Mouse (Mus musculus) fat pad, adult 2 months (tissue): ENCODE data around the gene Grb10.

Experiments used
- DNase-seq: peaks from one replicate; pipeline ENCODE4 v3.0.0-alpha.2; 2011; ENCODE audit warnings: low read depth, low spot score; ENCODE audit errors: extremely low read depth

The Grb10 gene

DNA sequence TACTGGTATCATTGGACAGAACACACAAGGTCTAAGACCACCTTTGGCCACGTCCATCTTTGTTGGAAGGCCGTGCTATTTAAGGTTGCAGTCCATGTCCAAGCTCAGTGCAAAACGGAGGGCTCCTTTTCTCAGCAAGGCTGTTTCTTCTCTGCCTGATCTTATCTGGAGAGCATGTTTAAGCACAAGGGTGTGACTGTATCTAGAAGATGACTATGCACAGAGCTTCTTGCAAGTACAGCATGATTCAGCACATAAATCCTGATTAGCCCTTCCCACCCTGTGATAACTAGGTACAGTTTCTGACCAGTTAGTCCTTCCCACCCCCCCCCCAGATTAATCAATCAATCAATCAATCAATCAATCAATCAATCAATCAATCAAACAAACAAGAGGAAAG is 115.1 kb downstream of the Grb10 start:
- DNase-seq: no peak

DNA sequence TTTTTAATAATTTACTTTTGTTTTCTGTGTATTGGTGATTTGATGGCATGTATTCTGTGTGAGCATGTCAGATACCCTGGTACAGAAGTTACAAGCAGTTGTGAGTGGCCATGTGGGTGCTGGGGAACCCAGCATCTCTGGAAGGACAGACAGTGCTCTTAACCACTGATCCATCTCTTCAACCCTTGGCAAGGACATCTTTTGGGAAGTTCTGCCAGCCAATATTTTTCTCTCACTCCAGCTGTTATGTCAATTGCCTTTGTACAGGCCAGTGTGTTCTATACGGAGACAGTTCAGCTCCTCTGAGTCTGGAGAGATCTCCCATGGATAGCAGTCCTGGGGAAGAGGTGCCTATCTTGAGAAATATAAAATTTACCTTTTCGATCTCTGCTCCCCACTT is 116.4 kb downstream of the Grb10 start:
- DNase-seq: no peak

DNA sequence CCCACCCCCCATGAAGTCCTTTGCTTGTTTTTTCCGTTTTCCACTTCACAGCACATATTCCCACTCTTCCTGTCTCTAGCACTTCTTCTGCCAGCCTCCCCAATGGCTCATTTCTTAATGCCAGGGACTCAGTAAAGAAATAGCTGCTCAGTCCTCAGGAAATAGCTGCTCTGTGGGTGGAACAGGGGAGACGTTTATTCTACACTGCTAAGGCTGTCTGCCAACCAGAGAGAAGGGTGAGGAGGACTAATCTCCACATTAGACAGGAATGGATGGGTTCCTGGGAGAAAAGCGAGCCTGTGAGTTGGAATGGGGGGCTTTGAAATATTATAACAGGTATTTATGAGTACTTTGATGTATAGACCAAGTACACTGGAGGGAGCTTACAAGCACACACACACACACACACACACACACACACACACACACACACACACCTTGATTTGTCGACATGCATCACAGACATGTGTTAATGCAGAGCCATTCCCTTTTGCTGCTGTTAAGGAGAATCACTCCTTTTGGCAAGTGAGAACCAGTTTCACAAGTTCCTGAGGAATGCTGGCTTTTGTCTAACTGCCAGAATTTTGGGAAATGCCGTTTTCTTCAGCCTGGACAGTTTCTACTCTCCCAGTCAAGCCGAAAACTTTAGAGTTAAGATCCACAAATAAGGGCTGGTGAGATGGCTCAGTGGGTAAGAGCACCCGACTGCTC is 130.6 kb downstream of the Grb10 start:
- peak; percentile 31 for DNase-seq

DNA sequence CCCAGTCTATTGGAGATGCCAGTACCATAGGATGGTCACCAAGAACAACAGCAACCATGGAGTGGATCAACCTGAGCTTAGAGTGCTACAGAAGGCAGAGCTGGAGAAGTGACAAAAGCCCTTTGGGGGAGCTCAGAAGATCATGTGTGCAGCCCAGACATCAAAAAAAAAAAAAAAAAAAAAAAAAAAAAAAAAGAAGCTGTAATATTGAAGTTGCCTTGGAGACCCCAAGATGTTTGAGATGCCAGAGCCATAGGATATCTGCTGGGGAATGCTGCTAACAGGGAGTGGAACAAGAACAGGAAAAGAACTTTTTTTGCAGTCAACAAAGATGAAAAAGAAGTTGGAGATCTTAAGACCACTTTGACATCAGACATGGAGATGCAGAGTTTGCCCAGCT is 133.0 kb downstream of the Grb10 start:
- DNase-seq: no peak

DNA sequence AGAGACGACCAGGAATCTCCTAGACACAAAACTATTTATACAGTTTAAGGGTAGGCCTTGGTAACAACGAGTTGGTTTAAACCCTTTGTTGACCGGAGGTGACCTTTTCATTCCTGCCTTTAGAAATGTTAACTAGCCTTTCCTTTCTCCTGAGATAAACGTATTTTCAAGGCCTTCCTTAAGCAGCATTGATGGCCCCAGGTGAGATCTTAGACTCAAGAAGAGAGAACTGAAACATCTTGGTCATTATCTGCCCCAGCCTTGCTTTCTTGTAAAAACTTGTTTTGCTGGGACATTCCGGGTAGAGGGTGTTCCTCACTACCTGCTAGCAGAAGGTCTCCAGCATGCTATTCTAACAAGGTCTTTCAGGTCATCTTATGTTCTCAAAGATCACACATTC is 133.5 kb downstream of the Grb10 start:
- DNase-seq: no peak

DNA sequence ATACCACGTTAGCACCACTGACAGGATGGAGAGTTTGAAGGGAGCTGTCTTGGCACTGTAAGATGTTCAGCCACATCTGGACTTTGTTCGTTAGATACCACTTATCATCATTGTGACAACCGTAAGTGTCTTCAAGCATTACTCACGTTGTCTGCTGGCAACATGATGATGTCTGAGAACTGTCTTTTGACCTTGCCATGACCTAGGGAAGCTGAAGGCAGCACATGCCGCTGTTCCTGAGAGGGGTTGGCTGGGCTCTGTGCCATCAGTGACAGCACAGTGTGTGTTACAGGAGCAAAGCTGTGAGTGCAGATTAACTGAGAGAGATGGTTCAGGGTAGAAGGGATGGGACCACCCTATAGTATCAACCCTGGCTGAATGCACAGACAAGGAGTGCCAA is 137.0 kb downstream of the Grb10 start:
- no peak for DNase-seq

DNA sequence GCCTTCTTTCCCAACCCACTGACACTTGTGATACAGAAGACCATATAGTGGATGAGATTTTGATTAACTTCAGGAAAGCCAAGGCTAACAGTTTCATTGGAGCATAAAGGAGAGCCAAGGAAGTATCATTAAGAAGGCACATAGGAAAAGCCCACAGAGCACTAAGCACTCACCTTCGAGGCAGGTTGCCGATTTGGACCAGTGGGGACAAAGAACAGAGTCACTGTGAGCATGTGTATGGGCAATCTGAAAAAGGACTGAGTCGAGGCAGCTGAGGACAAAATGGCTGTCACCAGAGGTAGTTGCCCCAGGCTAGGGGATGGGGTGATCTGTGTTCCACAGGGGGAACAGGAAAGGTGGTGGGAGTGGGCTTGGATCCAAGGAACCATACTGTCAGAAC is 140.0 kb downstream of the Grb10 start:
- no peak for DNase-seq

DNA sequence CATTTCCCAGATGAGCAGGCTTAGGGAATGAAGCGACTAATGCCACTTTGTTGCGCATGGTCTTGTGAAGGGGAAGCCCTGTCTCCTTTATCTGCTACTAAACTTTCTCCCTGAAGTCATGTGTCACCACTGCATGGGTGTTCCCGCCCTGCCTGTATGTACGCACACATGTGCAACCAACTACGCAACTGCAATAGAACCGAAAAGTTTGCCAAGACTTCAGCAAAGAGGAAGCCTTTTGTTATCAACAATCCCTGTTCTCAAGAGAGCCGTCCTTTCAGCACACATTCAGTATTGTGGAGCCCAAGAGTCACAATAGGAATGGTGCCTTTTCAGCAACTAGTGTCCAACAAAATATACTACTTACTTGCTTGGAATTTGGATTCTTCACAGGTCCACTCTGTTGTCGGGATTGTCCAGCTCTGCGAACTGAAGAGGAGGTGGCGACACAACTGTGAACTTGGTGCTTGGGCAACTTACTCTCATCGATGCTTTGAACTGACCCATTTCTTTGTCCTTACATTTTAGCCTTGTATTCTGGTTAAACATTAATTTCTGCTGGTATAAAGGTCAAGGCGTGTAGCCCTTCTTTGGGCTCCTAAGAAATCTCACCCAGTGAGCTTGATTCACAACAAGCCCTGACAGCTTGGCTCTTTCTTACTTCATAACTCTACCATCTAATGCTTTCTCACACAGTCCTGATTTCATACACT is 140.7 kb downstream of the Grb10 start, which contains the start of gene Ddc:
TSS of gene Ddc (minus strand) at position 500 of the 713 bp plus-strand sequence.
- DNase-seq: no peak

DNA sequence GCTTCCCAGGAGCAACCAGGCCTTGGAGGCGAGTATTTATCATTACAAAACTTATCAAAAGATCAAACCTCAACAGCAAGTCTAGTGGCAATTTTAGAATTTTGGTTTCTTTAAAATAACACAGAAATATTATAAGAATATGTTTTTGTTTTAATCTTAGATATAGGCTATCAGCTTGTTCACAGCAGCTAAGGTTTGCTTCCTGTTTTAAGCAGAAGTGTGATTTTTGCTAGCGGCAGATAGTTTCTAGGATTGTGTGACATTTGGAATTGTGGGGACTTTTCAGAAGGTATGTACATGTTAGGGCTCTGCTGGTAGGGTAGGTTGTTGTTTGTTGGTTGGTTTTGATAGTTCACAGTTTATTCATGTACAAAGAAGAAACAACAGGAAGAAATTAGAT is 143.0 kb downstream of the Grb10 start:
- no peak for DNase-seq

DNA sequence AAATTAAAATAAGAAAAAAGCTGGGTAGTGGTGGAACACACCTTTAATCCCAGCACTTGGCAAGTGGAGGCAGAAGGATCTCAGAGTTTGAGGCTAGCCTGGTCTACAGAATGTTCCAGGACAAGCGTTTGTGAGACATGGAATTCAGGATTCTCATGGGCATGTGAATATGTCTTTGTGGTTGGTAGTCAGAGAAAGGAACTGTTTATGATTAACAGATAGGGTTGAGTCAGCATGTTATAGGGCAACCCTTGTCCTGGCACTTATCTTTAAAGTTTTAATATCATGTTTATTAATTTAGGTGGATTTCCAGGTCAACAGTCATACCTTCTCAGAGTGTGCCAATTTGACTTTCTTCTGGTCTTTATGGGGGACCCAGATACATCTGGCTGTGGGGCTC is 144.7 kb downstream of the Grb10 start:
- DNase-seq: no peak

DNA sequence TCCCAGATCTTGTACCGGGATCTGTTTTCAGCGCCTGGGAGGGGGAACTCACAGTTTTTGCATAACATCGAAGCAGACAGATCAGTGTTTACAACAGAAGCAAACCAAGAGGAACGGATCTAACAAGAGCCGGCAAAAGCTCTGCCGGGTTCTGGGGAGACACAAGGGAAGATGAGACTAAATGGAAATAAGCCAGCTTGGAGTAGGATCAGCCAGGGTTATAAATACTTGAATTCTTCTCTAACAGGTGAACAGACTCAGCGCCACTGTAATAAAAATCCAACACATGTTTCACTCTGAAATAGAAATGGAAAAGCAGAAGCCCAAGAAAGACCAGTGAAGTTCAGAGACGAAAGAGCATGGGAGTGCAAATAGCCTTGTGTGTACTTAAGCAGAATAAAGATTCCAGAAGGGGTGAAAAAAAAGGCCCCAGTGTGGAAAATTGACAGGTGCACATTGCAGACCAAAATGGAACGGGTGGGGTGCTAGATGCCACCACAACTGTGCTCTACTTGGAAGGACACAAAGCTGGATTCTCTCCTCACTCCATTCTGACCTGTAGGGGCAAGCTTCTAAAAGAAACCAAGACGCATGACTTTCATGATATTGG is 145.4 kb downstream of the Grb10 start:
- DNase-seq: no peak

DNA sequence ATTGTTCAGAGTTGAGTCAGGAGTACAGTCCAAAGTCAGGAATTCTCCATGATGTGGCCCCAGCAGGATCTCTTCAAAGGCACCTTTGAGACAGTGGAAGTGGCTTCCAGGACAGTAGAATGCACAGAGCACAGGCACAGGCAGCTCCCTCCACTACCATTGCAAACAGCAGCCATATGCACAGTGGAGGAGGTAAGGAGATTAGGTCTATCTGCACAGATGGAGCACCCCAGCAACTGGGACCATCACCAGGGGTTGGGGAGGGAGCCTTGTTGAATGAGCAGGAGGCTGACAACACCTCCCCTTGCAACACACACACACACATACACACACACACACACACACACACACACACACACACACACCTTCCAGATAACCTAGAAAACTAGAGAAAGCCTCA is 146.7 kb downstream of the Grb10 start:
- no peak for DNase-seq

DNA sequence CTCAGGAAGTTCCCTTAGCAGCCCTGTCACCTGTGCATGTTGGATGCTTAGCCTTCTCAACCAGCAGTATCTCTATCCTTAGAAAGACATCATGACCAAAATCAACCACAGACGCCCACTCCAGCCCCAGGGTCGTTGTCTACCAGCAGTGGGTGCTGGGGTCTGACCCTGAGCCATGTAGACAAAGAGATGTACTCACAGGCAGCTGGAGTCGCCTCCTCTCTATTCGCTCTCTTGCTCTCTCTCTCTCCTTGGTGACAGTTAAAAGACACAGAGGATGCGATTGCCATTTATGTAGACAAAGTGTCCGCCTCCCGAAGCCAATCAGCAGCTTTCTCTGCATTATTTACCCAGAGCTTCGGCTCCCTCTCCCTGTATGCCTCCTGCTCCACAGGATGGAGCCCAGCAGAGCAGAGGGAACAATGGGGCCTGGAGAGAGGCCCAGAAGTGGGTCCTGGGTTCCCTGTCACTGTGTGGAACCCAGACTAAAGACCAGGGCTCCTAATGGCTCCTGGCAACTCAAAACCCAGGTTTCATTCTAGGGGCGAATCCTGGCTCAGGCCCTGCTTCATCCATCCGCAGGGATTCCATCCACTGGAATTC is 148.2 kb downstream of the Grb10 start:
- DNase-seq: no peak

DNA sequence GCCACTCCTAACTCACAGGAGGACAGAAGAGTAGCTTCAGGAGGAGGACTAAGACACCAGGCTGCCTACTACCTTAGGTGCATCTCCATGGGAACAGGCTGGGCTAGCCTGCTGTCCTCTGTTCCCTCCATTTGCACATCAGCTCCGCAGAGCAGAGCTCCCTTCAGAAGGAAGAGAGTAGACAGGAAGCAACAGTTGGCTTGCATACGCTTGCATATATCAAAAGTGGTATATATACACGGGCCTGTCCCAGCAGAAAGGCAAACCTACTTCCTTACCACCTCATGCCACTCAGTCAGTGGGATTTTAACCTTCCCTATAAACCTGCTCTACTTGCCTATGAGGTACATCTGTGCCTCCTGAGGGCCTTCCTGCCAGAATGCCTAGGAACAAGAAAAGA is 149.8 kb downstream of the Grb10 start:
- no peak for DNase-seq

DNA sequence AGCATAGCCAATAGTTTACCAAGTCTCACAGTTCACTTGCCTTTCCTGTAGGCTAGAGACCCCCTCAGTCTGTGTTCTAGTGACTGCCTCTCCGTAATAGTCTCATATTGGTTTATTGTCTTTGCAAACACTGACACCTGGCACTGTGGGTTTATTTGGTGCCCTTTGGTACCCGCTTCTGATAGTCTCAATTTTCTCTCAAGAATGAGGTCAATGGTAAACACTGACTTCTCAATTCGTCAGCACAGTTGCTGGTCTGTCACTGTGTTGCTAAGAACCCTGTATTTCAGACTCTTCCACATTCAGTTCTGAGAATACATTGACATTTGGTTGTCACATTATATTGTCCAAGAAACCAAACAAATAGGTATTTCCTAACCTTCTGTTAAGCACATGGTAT is 150.4 kb downstream of the Grb10 start:
- DNase-seq: no peak

DNA sequence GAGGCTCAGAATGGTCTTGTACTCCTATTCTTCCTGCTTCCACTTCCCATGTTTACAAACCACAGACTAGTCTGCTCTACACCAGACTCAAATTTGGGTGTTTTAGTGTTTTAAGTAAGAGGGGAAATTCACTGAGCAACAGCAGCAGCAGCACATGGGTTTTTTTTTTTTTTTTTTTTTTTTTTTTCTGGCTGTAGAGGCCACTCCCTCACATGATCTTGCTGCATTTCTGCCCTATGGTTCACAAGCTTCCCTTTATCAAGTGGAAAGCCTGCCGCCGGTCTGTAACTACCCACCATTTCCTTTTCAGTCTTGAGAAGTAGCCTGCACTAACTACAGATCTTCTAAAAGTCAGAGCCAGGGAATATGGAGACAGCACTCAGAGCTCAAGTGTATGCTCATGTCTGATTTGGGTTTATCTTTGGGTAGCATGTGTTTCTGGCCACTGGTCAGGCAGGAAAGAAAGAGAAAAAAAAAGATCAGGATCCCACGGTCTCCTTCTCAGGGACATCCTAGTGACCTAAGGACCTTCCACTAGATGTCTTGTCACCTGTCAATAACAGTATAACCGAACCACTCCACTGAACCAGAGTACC is 152.0 kb downstream of the Grb10 start:
- no peak for DNase-seq

DNA sequence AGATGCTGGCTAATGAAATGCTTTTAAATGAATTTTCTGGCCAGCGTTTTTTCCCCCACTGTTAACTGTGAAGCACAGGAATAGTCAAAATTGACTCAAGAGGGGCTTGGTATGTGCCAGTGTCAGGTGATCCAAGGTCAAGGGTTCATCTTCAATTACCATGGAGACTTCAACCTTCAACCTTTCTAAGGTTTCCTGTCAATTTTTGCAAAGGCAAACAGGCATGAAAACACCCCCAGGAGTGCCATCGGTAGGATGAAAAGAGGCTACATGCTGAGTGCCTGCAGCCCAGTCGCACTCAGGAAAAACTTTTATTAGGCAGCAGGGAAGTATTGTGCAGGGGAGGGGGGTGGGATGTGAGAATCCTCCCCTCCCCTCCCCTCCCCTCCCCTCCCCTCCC is 152.6 kb downstream of the Grb10 start:
- DNase-seq: no peak

DNA sequence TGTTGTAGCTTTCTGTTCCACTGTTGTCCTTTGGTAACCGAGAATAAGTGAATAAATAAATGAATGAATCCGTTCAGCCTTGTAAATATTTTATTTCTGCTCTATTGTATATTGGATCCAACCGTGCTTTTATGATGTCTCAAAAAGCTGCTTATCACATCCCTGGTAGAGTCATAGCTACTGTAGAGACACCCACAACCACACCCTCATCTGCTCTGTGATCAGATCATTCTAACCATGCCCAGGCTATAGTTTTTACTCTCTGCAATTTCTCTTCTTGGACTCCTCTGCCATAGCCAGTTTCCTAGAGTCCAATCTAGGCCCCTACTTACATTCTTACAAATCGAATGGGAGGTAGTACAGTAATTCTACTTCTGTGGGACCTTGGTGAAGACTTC is 153.2 kb downstream of the Grb10 start:
- no peak for DNase-seq

DNA sequence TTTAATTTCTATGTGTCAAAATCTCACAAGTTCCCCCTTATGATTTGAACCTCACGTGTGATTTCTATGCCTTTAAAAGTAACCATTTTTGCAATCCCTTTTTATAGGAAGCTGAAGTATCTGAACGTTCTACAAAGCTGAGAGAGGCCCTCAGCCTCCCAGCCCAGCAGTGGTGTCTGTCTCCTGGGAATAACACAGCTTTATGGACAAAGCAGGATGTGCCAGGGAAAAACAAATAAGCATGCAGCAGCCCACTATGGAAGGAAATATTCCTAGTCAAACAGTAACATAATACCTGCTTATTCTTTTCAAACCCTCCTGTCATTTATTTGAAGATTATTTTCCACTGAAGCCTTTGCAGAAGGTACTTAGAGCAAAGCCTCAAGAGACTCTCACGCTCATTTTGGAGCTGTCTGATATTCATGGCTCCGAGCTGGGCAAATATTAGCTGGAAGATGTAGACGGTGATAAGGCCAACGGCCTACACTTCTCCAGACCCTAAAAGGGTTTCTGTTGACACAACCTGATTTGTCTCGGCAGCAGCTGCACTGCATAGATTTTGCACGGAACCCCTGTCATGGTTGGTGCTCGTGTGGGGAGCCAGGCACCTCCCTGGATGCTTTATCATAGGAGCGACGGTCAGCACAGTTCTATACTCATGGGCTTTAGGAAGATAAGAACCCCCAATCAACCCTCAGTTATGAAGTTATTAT is 153.8 kb downstream of the Grb10 start:
- no peak for DNase-seq

DNA sequence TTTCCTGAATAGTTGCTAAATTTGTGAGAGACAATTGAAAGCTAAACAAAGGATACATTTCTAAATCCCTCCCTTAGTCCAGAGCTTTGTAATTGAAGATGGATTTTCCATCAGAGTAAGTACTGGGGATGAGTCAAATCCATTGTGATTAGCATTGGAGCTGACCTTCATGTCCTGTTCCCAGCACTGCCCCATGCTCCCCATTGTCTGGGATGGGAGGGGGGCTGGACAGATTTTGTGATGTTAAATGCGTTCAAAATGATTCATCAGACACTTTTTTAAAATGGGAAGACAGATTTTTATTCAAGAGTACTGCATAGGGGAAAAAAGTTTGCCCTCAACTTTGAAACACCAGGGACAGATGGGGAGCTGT is 156.7 kb downstream of the Grb10 start:
- DNase-seq: no peak
